Mouse (Mus musculus) midbrain, embryonic 15.5 days (tissue): ENCODE measurements around the gene Crocc. TPM values are rescaled to one million over a fixed set of nuclear protein-coding genes. Genes with fewer than 3 reads are reported as not detected.

Experiments used
- ATAC-seq: fragments of 200-750 bp; cut with Nextera tagmentation; replicated peaks from 2 replicates; pipeline ENCODE4 v1.8.0; 2017; ENCODE audit warnings: moderate TSS enrichment
- H3K27ac ChIP-seq: fragments of 300-500 bp; sonication (generic); 2 replicates; pipeline ENCODE4 v1.5.1; 2015; ENCODE audit warnings: mild to moderate bottlenecking, inconsistent platforms
- H3K27me3 ChIP-seq: fragments of 300-500 bp; sonication (generic); replicated peaks from 2 replicates; pipeline ENCODE4 v1.6.1; 2015; ENCODE audit warnings: inconsistent platforms
- H3K36me3 ChIP-seq: fragments of 300-500 bp; sonication (generic); replicated peaks from 2 replicates; pipeline ENCODE4 v1.6.1; 2015; ENCODE audit warnings: inconsistent platforms
- H3K4me1 ChIP-seq: fragments of 300-500 bp; sonication (generic); 2 replicates; pipeline ENCODE4 v1.6.1; 2015; ENCODE audit warnings: inconsistent platforms
- H3K4me2 ChIP-seq: fragments of 300-500 bp; sonication (generic); 2 replicates; pipeline ENCODE4 v1.6.1; 2015; ENCODE audit warnings: inconsistent platforms, mild to moderate bottlenecking, moderate library complexity
- H3K4me3 ChIP-seq: fragments of 300-500 bp; sonication (generic); 2 replicates; pipeline ENCODE4 v1.5.1; 2015; ENCODE audit warnings: mild to moderate bottlenecking, inconsistent platforms
- H3K9ac ChIP-seq: fragments of 300-500 bp; sonication (generic); 2 replicates; pipeline ENCODE4 v1.6.1; 2015; ENCODE audit warnings: mild to moderate bottlenecking, inconsistent platforms
- H3K9me3 ChIP-seq: fragments of 300-500 bp; sonication (generic); 2 replicates; pipeline ENCODE4 v1.6.1; 2016; ENCODE audit warnings: inconsistent platforms
- WGBS: fragments of 180-500 bp; shearing (Covaris S2); methylation state at CpG from one replicate; pipeline ENCODE4 v1.1.7; 2015; ENCODE audit warnings: mixed read lengths; 5-methylcytosine and 5-hydroxymethylcytosine counted together
- polyA plus RNA-seq: library from polyadenylated mRNA; unstranded; fragments of >200 nt; fragmentation: Nextera tagmentation; extraction: Ambion mirVana; gene quantifications from 2 replicates; pipeline ENCODE4 v1.2.1, GENCODE M21; 2015

The Crocc gene
- polyA plus RNA-seq, 1 experiment from 2014 or later, result 7.0 TPM

DNA sequence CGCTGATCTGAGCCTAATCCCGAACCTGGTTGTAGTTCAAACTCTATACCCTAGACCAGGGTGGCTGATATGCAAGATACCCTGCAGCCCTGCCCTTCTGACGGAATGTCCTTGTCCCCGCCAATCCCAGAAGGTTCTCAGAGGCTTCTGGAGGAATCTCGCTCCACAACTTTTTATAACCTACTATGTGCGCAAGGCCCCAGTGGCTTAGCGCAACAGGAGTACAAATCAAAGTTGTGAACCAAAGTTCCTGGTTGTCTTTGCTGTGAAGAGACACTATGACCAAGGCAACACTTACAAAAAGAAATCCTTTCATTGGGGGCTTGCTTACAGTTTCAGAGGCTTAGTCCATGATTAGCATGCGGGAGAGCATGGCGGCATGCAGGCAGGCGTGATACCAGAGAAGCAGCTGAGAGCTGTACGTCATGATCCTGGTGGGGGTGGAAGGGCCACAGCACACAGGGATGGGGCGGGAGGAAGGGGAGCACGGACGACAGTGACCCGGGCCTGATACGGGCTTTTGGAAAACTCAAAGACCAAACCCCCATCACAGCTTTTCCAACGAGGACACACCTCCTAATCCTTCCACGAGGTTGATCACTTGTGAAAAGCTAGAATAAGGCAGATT lies 18.3 kb upstream of the Crocc start:
- 66% methylated on average over 18 of the region's 18 CpGs for WGBS
- H3K36me3 ChIP-seq, result peaks cover 2% of the 10 kb centered on the region; the same call in 1 of the 2 replicates
- peak; percentile 61 for ATAC-seq

DNA sequence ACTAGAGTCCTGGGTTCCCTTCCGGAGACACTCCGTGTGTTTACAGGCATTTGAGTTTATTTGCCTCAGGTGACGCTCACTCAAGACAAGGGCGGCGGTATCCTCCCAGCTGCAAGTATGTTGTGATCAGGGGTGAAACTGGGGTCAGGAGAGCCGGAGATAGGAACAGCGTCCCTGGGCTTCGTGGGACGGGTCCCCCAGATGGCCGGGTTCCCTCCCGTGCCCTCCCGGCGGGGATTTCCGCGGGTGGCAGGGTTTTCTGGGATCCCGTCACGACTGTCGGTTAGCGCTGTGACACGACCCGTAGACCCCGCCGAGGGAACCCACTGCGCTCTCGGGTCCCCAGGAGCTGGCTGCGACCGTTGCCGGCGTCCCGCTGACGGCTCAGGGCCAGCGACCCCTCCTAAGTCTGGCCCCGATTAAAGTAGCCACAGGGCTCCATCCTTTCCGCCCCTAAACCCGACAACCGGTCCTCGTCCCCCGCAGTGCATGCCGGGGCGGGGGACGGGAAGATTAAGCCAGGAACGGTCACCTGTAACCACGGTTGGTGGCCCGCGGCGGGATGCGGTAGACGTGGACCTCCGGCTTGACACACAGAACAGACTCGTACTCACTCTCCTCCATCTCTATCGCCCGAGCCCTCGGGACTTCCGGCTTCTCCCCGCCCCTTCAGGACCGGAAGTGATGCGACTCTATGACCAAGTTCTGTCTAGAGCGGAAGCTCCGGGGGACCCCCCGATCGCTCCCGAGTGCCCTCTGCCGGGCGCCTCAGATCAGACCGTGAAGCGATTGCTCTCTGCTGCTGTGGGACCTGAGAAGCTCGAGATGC lies 17.5 kb upstream of the Crocc start, which contains the start of gene Necap2:
Gene Necap2 (minus strand): TSS at position 677 of the 829 bp plus-strand sequence.
- Histone ChIP-seq H3K4me2 (peak within 1 kb of the TSS; percentile 97), H3K27me3 (no peaks in the 10 kb centered on the region), H3K27ac (peak within 1 kb of the TSS; percentile 80), H3K4me1 (peaks cover 19% of the 10 kb centered on the region), H3K9ac (peak within 1 kb of the TSS; percentile 92), H3K36me3 (peaks cover 7% of the 10 kb centered on the region; the same call in 1 of the 2 replicates), H3K4me3 (peak within 1 kb of the TSS; percentile 91), H3K9me3 (no peaks in the 10 kb centered on the region)
- peak; percentile 92 for ATAC-seq
- WGBS, result 1% methylated on average over 67 of the region's 67 CpGs

More for the DNA sequence above, 18.3 kb upstream of the Crocc start:
- Histone ChIP-seq H3K9ac (no peak overlapping the region), H3K27me3 (no peaks in the 10 kb centered on the region), H3K9me3 (no peaks in the 10 kb centered on the region), H3K27ac (no peak overlapping the region), H3K4me1 (peaks cover 19% of the 10 kb centered on the region), H3K4me3 (no peak overlapping the region), H3K4me2 (no peak overlapping the region)

DNA sequence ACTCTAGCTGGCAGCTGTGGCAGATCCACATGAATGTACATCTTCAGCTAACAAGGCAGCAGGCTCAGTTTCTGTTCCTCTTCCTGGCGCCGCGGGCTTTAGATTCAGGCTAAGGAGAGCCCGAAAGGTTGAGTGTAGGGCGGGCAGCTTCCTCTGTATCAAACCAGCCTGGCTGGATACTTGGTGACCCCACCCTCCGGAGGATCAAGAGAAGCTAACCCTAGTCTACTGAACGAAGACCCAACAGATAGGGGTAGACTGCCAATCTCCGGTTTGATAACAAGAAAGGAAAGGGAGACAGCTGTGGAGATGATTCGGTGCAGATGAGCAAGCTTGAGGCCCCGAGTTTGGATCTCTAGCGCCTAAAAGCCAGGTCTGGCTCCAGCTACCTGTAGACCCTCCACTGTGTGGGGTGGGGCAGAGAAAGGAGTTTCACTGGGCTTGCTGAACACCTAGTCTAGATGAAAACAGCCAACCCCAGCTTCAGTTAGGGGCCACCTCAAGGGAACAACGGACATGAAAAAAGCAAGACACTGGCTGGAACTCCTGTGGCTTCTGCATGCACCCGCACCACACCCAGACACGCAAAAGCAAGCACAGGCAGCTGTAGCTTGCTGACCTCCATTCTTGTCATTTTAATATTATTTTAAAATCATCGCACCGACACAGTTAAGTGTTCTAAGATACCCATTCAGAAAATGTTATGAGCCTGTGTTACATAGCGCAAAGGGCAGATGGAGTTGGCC lies 16.6 kb upstream of the Crocc start:
- H3K4me3 ChIP-seq, result peak overlapping the region; percentile 91
- no peak for ATAC-seq
- peak overlapping the region; percentile 97 for H3K4me2 ChIP-seq
- peak overlapping the region; percentile 92 for H3K9ac ChIP-seq
- 83% methylated on average over 17 of the region's 17 CpGs for WGBS
- peaks cover 10% of the 10 kb centered on the region for H3K36me3 ChIP-seq
- peaks cover 19% of the 10 kb centered on the region for H3K4me1 ChIP-seq
- 0 out of 2 replicates have a peak overlapping the region, but pooled peaks have one; percentile 7 for H3K27ac ChIP-seq
- no peaks in the 10 kb centered on the region for H3K27me3 ChIP-seq
- H3K9me3 ChIP-seq, result no peaks in the 10 kb centered on the region

DNA sequence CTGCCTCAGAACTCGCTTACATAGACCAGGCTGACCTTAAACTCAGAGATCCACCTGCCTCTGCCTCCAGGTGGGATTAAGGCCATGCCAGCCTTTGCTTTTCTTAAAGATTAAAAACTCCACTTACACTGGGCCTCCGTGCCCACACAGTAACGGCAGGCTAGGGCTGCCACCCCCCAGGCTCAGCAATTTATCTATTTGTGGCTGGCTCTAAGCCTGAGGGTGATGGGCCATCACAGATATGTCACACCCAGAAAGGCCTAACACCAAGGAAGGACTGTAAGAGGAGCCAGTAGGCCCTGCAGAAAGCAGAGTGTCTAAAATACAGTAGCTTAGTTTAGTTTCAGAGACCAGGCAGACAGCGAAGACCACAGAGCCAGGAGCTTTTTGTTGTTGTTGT lies 13.8 kb upstream of the Crocc start:
- Histone ChIP-seq H3K9ac (no peak overlapping the region), H3K4me1 (peaks cover 19% of the 10 kb centered on the region), H3K4me2 (no peak overlapping the region), H3K4me3 (no peak overlapping the region), H3K36me3 (peaks cover 24% of the 10 kb centered on the region), H3K9me3 (no peaks in the 10 kb centered on the region), H3K27me3 (no peaks in the 10 kb centered on the region), H3K27ac (no peak overlapping the region)
- 96% methylated on average over 4 of the region's 4 CpGs for WGBS
- ATAC-seq, result no peak

DNA sequence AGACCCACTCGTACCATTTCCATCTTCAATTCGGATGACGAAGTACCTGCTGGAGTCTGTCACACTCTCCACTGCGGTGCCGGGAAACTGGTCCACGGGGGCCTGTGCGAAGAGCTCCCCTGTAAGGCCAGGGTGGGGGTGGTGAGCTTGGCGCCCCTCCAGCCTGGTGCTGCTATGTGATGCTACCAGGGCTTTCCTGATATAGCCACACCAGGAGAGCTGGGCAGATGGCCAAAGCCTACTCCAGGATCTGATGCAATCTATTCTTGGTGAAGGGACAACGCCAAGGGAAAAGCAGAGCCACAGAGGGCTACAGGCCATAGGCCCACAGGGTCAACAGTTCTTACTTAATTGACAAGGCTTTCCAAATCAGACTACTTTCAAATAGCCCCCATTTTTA lies 13.3 kb upstream of the Crocc start:
- ATAC-seq, result no peak
- H3K4me3 ChIP-seq, result no peak overlapping the region
- H3K9me3 ChIP-seq, result no peaks in the 10 kb centered on the region
- H3K9ac ChIP-seq, result no peak overlapping the region
- no peak overlapping the region for H3K27ac ChIP-seq
- H3K4me1 ChIP-seq, result peaks cover 19% of the 10 kb centered on the region
- peaks cover 29% of the 10 kb centered on the region for H3K36me3 ChIP-seq
- no peak overlapping the region for H3K4me2 ChIP-seq
- H3K27me3 ChIP-seq, result no peaks in the 10 kb centered on the region
- 95% methylated on average over 9 of the region's 9 CpGs for WGBS

DNA sequence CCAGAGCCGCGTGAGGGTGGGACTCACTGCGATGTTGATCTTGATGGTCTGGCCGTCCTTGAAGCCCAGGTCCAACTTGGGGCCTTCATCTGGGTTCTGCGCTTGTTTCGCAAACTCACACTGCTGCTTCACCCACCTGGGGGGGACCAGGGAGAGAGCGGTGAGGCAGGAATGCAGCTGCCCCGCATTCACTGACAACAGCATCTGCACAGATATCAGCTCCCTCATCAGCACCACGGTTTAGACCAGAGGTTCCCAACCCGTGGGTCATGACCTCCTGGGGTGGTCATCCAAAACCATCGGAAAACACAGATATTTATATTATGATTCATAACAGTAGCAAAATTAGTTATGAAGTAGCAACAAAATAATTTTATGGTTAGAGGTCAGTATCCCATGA lies 12.2 kb upstream of the Crocc start:
- Histone ChIP-seq H3K36me3 (peaks cover 39% of the 10 kb centered on the region), H3K9ac (no peak overlapping the region), H3K27ac (no peak overlapping the region), H3K4me3 (no peak overlapping the region), H3K4me2 (no peak overlapping the region), H3K4me1 (peaks cover 15% of the 10 kb centered on the region), H3K9me3 (no peaks in the 10 kb centered on the region), H3K27me3 (no peaks in the 10 kb centered on the region)
- 93% methylated on average over 11 of the region's 11 CpGs for WGBS
- no peak for ATAC-seq

DNA sequence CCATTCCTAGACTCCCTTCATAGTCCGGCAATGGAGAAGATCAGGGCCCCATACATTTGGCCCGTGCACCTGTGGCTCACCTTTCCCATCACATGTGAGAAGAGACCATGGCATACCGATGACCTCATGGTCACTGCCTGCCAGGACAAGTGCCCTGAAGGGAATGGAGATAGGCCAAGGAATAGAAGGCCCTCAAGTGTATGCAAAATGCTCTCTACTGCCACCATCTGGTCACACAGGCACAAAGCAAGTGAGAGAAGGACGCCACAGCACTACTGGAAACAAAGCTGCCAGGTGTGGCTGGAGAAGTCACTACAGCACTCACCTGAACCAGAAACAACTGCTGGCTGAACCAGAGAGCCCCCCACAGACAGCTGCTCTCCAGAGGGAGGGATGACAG lies 9.4 kb upstream of the Crocc start:
- H3K4me1 ChIP-seq, result peaks cover 3% of the 10 kb centered on the region; the same call in 1 of the 2 replicates
- no peaks in the 10 kb centered on the region for H3K9me3 ChIP-seq
- H3K4me3 ChIP-seq, result no peak overlapping the region
- H3K36me3 ChIP-seq, result peaks cover 60% of the 10 kb centered on the region
- no peaks in the 10 kb centered on the region for H3K27me3 ChIP-seq
- no peak overlapping the region for H3K9ac ChIP-seq
- H3K27ac ChIP-seq, result 0 out of 2 replicates have a peak overlapping the region, but pooled peaks have one; percentile 29
- no peak for ATAC-seq
- 57% methylated on average over 4 of the region's 4 CpGs for WGBS
- no peak overlapping the region for H3K4me2 ChIP-seq

DNA sequence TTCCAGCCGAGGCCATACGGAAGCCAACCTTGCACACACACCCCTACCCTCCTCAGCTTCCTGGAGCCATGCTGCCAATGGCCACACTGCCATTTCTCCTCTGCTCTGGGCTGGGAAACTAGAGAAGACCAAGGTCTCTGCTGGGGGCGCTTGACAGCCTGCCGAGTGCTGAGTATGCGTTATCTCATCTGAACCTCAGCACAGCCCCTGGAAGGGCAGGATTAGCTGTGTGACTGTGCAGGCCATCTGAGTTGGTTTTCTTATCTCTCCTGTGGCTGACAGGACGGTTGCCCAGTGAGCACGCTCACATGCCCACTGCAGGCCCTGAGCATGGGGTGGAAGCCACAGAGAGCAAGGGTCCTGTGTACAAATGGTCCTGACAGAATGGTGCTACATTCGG lies 8.3 kb upstream of the Crocc start:
- H3K27ac ChIP-seq, result no peak overlapping the region
- H3K4me2 ChIP-seq, result no peak overlapping the region
- no peaks in the 10 kb centered on the region for H3K27me3 ChIP-seq
- peaks cover 3% of the 10 kb centered on the region; the same call in 1 of the 2 replicates for H3K4me1 ChIP-seq
- H3K9me3 ChIP-seq, result no peaks in the 10 kb centered on the region
- peaks cover 58% of the 10 kb centered on the region for H3K36me3 ChIP-seq
- 93% methylated on average over 8 of the region's 8 CpGs for WGBS
- H3K4me3 ChIP-seq, result no peak overlapping the region
- H3K9ac ChIP-seq, result no peak overlapping the region
- no peak for ATAC-seq

DNA sequence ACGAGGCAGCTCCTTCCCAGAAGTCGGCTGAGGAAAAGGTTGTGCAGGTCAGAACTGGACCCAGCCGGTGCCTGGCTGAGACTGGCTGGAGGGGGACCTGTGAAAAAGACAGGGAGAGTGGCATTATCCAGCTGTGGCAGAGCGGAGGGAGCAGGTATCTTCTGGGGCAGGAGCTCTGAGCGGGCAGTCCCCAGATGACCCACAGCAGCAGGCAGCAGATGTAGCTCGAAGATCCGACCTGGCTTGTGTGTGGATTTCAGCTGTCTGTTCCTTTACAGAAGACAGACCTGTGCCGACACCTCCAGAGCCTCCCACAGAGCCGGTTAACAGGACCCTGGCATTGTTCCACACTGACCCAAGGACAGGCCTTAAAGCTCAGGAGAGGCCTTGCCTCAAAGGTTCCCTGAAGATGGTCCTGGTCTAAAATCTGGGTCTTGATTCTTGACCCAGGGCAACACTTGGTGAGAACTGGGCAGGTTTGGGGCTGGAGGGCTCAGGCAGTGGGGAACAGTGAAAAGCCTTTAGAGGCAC lies 7.2 kb upstream of the Crocc start:
- Histone ChIP-seq H3K27me3 (no peaks in the 10 kb centered on the region), H3K4me2 (no peak overlapping the region), H3K9ac (no peak overlapping the region), H3K4me1 (peaks cover 3% of the 10 kb centered on the region; the same call in 1 of the 2 replicates), H3K27ac (0 out of 2 replicates have a peak overlapping the region, but pooled peaks have one; percentile 56), H3K9me3 (no peaks in the 10 kb centered on the region), H3K4me3 (no peak overlapping the region), H3K36me3 (peaks cover 53% of the 10 kb centered on the region)
- ATAC-seq, result no peak
- 86% methylated on average over 9 of the region's 9 CpGs for WGBS

DNA sequence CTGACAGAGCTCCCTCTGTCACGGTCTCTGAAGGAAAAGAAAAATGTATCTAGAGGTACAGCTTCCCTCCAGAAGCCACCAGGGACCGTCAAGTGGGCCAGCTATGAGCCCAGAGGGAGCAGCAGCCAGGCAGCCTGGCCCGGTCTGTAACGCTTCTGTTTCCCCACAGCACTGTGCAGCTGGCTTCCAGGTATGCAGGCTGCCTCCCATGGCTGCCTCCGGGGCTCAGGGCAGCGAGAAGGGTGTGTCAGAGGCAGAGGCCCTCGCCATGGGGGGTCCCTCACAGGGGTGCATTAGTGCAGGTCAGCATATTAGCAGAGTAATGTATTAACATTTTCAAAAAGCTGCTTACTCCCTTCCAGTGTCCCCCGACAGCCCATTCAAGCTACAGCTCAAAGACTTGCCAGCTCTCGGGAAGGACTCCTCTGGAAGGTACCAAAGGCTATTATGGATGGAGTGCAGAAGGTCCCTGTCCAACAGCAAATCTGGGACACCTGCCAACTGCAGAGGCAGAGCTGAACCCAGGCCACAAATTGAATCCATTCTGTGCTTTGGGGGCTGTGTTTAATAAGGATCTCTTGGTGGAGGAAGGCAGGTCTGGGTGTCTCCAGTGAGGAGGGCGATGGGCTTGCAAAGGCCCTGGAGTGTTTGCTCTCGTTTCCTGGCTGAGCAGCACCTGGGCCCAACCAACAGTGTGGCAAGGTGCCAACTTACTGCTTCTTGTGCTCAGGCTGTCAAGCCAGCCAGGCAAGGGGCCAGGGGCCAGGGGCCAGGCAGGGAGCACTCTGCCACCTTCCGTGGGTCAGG lies 6.6 kb upstream of the Crocc start:
- Histone ChIP-seq H3K27me3 (no peaks in the 10 kb centered on the region), H3K4me1 (peaks cover 3% of the 10 kb centered on the region; the same call in 1 of the 2 replicates), H3K36me3 (peaks cover 49% of the 10 kb centered on the region), H3K9ac (no peak overlapping the region), H3K4me2 (no peak overlapping the region), H3K9me3 (no peaks in the 10 kb centered on the region), H3K4me3 (no peak overlapping the region), H3K27ac (0 out of 2 replicates have a peak overlapping the region, but pooled peaks have one; percentile 56)
- ATAC-seq, result no peak
- WGBS, result 73% methylated on average over 12 of the region's 12 CpGs

DNA sequence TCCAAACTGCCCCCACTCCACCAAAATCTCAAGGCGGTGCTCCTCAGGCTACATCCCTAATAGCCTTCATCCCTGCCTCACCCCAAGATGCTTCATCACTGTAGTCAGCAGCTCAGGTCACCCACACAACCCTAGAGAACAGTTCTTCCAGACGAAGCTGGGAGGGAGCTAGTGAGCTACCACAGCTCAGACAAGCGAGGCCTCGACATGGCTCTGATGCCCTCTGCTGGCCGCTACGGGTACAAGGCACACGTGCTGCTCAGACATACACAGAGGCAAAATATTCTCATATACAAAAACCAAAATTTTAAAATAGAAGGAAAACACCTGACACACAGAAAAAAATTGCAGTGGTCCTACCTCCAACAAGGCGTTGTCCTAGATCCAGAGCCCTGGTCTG lies 4.8 kb upstream of the Crocc start:
- Histone ChIP-seq H3K4me2 (no peak overlapping the region), H3K4me3 (no peak overlapping the region), H3K27me3 (no peaks in the 10 kb centered on the region), H3K27ac (peak overlapping the region; percentile 45; the same call in 1 of the 2 replicates), H3K36me3 (peaks cover 41% of the 10 kb centered on the region), H3K4me1 (peaks cover 12% of the 10 kb centered on the region; the same call in 1 of the 2 replicates), H3K9ac (no peak overlapping the region), H3K9me3 (no peaks in the 10 kb centered on the region)
- 0 out of 2 replicates have a peak, but pooled peaks have one; percentile 10 for ATAC-seq
- WGBS, result 2% methylated on average over 8 of the region's 8 CpGs
